Mouse (Mus musculus) left cerebral cortex, adult 9 months (tissue): ENCODE measurements around the gene Pea15a.

ENCODE experiments used
- DNase-seq, 2 experiments: peaks; one replicate each; pipeline ENCODE4 v3.0.0; 2022; ENCODE audit warnings: low spot score in 2 of 2

The Pea15a gene

DNA sequence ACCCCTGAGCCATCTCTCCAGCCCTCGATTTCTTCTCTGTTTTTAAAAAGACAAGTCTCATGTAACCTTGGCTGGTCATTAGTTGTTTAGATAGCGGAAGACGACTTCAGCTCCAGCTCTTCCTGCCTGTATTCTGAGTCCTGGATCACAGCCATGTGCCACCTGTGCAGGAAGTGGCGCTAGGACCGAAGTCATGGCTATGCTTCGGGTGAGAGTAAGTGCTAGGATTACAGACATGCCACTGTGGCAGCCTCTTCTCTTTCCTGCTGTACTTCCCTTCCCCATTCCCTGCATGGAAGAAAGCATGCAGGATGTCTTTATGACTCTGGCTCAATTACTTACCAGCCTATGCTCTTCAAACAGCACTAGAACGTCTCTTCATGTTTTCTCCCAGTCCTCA, 27.5 kb downstream of the Pea15a start:
- DNase-seq = no peak

DNA sequence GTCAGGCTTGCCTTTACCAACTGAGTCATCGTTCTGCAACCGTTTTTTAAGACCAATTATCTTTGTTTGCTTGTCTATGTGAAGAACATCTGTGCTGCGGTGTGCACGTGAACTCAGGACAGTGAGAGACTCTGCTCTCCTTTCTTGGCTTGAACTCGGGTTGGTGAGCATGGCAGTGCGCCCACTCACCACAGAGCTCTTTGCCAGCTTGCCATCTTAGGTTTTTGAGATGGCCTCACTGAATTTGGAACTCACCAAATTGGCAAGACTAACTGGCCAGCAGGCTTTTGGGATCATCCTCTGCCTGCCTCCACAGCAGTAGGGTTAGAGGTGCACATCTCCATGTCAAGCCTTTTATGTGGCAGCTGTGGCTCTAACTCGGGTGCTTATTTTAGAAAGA, 28.8 kb downstream of the Pea15a start:
- DNase-seq = no peak

DNA sequence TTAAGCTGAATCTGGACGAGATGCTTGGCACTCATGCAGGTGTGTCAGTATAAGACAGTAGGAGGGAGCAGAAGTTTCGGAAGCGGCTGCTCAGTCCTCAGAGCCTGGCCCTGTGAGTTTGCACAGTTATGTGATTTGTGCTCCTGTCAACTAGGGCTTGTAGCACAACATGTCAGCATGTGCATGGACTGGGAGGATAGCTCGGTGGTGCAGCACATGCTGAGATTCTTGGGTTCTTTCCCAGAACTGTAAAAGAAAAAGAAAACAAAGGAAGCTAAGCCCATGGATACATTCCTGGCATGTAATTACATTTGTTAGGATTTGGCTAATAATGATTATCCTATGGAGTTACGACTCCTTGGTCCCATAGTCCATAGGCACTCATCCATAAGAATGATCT, 33.4 kb downstream of the Pea15a start:
- no peak for DNase-seq

DNA sequence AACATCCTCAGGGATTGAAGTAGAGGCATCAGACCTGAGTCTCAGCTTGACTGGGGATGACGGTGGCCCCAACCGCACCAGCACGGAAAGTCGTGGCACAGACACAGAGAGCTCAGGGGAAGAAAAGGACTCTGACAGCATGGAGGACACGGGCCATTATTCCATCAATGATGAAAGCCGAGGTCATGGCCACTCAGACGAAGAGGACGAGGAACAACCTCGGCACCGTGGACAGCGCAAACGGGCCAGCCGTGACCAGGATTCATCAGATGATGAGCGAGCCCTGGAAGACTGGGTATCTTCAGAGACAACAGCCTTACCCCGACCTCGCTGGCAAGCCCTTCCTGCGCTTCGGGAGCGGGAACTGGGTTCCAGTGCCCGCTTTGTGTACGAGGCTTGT, 34.2 kb downstream of the Pea15a start:
- no peak for DNase-seq

DNA sequence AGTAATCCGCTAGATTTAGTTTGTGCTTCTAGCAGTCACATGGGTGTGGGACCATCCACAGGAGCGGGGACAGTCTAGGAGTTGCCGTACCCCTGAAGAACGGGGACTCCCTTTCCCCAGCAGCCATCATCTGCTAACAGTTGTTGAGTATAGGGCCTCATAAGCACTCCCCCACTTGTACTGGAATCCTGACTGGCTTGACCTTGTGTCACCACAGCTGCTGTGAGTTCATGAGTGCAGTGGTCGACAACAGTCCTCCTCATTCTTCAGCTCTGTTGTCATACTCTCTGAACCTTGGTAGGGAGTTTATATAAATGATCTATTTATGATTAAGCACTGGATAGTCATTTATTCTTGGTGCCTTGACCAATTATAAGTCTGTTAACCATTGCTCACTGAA, 36.8 kb downstream of the Pea15a start:
- no peak for DNase-seq

DNA sequence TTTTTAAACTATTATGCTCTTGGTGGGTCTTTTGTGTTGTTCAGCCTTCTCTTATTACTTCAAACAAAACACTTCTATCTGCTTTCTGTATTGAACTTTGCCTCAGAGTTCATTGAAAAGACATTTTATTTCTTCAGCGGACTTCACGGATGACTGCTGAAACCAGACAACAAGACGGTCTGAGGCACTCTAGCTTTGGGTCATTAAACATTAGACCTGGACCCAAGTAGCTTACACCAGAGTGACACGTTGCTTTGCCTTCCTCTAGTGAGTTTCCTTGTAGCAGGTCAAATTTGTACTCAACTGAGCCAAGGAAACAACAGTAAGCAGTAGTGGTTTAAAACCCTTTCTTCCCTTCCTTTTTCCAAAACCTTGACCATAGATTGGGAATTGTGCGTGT, 38.7 kb downstream of the Pea15a start:
- no peak for DNase-seq

DNA sequence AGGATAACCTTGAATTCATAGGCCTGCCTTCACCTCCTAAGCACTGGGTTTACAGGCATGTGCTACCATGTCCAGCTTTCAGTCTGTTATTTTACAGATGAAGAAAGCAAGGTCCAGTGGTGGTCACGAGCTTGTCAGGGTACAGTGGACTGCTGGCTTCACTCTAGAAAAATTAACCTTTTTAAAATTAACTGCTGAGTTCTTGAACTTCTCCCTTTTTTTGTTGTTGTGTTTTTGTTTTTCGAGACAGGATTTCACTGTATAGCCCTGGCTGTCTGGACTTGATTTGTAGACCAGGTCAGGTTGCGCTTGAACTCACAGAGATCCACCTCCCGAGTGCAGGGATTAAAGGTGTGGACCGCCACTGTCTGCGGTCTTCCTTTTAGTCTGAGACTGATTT, 43.6 kb downstream of the Pea15a start:
- DNase-seq = no peak

DNA sequence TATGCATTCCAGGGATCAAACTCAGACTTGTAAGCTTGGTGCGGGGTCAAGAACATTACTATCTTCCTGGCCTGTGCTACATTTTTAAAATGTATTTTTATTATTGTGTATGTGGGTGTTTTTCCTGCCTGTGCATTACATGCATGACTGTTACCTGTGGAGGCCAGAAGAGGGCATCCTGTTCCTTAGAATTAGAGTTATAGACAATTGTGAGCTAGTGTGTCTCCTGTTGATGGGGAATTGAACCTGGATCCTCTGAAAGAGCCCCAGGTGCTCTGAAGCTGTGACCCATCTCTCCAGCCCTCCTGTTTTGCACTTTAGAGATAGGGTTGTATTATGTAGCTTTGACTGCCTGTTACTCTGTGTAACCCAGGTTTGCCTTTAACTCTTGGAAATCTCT, 44.6 kb downstream of the Pea15a start:
- DNase-seq = peak in 1 of 2 experiments; percentile 66

DNA sequence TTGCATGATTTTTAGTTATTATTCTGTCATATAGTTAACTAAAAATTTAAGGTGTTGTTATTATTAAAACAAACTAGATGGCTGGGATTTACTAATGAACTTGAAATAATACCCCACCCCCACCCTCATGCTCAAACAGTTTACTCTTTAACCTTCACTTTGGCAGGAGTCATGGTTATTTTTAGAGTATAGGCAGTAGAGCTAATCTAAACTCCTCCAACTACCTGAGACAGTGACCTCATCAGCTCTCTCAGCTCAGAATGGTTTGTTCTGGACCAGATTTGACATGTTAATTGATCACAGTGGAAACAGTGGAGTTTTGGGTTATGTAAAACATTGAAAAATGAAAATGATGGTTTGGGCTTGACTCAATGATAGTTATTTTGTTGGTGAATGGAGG, 46.1 kb downstream of the Pea15a start:
- DNase-seq = no peak

DNA sequence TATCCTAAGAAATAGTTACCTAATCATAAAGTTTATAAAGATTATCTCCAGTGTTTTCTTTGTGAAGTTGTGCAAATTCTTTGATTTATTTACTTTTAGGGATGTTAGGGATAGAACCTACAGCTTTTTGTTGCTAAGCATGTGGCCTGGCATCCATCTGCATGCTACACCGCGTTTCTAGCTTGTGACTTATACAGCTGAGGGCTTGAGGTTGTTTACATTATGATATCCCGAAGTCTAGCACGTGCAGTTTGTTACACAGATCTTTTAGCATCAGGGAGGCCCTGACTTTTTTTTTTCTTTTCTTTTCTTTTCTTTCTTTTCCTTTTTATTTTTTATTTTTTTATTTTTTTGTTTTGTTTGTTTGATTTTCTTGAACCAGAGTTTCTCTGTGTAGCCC, 46.6 kb downstream of the Pea15a start:
- DNase-seq = no peak

DNA sequence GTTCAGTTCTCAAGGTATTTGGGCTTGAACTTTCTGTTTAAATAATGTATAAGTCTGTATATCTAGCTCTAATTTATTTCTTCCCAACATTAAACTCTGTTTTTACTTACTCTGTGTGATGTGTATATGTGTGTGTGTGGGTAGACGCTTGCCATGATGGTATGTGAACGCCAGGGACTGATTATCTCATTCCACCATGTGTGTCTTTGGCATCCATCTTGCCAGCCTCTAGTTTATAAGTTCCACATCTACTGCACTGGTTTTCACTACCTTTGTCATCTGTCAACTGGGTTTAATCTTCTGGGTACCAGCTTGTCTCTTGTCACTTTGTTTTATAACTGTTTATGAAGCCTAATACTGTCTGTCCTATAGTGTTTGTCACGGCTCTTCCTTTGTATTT, 51.1 kb downstream of the Pea15a start:
- DNase-seq = no peak

DNA sequence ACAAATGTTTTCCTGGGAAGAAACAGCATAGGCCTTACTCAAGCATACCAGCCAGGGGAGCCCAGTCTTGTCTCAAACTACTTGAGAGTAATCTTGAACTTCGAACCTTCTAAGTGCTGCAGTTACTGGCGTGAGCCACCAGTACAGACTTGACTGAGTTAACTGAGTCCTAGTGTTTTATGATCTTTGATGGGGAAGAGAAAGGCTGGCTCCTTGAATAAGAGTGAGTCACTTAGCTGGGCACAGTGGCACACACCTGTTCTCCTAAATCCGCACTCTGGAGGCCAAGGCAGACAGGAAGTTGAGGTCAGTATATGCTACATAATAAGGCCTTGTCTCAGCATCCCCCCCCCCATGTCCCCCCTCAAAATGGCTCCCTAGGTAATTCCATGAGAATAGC, 52.1 kb downstream of the Pea15a start:
- no peak for DNase-seq

DNA sequence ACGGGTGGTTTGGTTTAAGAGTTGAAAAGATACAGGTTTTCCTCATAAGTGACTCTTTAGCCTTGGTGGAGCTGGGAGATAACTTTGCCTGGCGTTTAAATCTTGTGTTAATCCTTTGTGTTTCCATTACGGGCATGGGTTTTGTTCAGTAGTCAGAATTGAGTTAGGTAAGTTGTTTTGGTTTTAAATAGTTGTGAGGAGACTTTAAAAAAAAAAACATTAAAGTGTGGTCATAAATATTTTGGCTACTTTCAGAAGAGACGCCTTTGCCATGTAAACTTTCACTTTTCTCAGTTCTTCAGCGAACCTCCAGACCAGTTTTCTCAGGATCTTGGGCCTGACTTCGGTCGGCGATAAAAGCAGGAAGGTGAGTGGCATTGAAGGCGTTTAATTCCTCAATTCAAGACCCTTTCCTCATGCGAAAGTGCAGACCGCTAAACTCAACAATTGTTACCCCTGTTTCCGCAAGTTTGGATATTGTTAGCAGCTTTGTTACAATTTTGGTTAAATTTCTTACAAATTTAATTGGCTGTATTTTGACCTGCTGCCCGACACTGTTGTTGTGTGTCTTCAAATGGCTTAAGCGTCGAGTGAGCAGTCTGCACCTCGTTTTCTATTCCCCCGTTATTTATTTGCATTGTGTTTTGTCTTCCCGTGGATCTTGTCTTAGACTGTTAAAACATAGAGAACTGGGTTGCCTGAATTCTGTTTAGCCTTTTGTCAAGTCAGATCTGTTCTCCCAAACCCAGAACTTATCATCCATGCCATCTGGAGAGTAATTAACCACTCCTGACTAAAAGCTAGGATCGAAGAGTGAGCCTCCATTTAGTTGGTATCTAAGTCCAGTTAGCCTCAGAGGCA, 57.4 kb downstream of the Pea15a start:
- no peak for DNase-seq

DNA sequence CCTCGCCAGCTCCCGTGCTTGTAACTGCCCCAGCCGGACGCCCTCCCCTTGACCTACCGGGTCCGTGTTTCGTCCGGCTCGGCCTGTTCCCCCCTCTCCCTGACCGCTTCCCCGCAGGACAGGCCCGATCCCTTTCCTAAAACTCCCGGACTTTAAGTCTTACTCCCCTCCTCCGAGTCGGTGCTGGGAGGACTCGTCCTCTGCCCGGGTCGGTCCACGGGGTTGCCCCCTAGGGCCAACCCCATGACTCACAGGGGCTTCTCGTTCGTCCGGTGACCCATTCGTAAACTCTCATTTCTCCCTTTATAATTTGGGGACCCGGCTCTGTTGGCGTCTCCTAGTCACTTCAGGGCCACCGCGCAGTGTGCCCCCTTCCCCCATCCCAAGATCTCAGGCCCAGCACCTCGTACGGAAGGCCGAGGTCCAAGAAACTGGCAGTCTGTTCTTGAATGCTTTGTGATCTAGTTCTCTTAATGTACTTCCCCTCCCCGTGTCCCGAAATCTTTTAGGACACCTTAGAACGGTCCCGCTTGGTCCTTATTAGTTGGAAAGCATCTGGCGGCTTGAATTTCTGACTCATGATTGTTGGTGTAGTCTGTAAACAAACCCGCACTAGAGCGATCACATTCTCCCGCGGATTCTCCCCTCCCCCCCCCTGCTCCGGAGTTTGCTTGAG, 58.2 kb downstream of the Pea15a start:
- peak in 1 of 2 experiments; percentile 32 for DNase-seq

DNA sequence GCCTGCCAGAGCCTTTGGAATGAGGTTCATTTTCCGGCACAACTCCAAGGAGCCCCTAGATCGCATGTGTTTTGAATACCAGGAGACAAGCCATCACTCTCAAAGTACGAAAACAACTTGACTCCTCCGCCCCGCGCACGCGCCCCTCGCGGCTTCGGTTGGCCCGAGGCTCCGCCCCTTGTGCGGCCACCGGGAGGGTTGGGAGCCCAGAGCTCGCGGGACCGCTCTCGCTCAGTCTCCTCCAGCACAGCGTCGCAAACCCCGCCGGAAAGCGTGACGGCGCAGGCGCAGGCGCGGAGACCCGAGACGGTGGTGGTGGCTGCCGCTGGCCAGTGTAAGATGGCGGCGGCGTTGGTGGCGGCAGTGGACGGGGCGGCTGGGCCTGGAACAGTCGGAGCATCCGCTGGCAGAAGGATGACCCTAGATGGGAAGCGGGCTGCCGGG, 58.7 kb downstream of the Pea15a start, which contains the start of gene Dcaf8:
TSS of gene Dcaf8 (plus strand) at position 250 of the 444 bp plus-strand sequence.
- DNase-seq = peak; percentile 89 to 96
